Mouse (Mus musculus) testis, postnatal 10 days (tissue): ENCODE measurements around the gene Fermt3.
A peak's percentile ranks its signal among the peaks of the same experiment; 100 is the strongest.
"Not testable (repeated sequence)": the region's sequence is repeated elsewhere in the genome, so short reads cannot be mapped to it uniquely, and the experiment has no call there.

Source experiments
- DNase-seq: peaks from one replicate; pipeline ENCODE4 v3.0.0; 2021; ENCODE audit warnings: low spot score

Gene Fermt3

GRCm38 (mm10) chr19:7019191-7019590 lies at the start of gene Fermt3:
Fermt3 (minus strand) TSS chr19:7019469.
- DNase-seq, result no peak

GRCm38 (mm10) chr19:7068136-7068535 lies 48.9 kb upstream of the Fermt3 start:
- DNase-seq, result peak; percentile 94

DNA sequence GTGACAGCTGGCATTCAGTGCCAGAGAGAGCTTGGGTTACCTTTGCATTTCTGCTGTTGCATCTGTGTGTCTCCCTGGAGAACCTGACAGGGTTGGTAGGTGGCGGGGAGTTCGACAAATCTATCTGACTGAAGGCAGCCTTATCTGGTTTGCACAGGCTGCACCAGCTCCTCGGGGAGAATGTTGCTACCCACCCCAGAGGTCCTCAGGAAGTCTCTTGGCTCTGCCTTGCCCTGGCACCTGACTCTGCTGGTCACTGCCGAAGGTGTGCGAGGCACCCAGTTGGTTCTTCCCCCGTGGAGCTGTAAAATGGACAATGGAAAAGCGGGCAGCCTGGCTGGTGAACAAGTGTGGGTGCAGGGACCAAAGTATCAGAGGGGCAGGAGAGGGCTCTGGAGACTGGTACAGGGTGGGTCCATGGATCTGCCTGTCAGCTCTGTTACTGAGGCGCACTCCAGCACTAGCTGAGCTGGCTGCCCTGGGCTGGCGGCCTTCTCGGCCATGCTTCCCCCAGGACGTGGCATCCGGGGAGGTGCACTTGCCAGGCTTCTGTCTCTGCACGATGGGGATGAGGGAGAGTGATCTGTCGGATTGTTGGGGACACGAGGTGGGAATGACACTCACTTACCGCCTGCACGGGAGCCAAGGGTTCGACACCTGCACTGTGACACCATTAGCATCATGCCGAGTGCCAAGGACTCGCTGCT lies 48.2 kb upstream of the Fermt3 start:
- DNase-seq, result no peak

DNA sequence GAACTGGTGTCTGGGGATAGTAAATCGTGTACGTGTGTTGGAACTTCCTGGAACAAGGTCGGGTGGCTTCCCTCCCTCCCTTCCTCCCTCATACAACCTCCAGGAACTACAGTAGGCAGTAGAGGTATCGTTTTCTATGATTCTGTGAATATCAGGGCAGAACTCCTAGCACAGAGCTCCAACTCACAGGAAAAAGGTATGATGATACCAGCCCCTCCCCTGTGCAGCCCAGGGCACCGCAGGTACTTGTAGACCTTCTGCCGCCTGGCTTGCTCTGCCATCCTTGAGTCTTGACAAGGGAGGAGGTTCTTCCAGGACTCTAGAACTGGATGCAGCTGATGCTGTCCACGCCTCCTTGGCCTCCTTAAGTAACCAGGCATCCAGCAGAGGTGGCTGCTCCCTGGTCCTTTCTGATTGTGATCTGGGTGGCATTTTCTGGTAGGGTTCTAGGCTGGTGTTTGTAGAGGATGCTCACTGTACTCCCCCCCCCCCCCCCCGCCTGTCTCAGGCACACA lies 47.6 kb upstream of the Fermt3 start:
- no peak for DNase-seq

GRCm38 (mm10) chr19:7066034-7066827 lies 47.0 kb upstream of the Fermt3 start:
- peak; percentile 71 for DNase-seq

- peak; percentile 93 for DNase-seq
Observed at GRCm38 (mm10) chr19:7064571-7064970, 45.3 kb upstream of the Fermt3 start.

DNA sequence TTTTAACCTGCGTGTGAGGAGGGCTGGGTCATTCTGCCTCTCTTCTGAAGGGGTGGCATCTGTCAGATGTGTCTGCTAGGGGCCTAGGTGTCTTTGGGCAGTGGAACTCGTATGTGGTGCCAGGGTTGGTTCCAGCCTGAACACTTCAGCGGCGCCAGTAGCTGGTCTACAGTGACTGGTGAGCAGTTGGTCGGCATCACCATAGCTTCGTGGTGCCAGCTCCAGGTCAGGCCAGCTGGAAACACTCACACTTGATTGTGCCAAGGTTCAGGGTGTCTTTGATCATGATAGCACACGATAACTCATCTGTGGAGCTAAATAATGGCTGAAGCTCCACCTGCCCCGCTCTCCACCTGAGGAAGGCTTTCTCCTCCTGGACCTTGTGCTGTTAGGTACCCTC lies 43.6 kb upstream of the Fermt3 start:
- DNase-seq, result no peak

- DNase-seq, result no peak
Observed at GRCm38 (mm10) chr19:7062110-7062509, 42.8 kb upstream of the Fermt3 start.

GRCm38 (mm10) chr19:7058541-7058940 lies 39.3 kb upstream of the Fermt3 start:
- no peak for DNase-seq

DNA sequence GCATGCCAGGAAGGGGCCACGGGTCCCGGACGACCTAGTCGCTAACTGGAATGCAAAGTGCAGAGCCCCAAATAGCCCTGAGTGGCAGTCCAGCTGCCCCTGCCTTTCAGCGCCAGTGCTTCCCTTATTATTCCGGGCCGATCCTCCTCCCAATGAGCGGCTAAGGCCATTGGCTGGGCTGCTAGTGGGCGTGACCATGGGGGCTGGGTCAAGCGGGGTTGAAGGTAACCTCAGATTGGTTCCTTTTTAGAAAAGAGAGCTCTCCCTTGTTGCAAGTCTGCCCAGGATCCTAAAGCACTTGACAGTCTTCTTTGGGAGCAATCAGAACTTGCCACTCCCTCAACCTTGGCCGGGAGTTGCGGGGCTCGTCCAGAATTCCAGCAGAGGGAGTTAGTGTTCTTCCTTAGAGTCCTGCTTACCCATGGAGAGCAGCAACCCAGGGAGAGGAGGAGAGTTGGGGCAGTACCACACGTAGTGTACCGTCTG lies 38.5 kb upstream of the Fermt3 start:
- peak; percentile 89 for DNase-seq

GRCm38 (mm10) chr19:7057126-7057721 lies 38.0 kb upstream of the Fermt3 start:
- DNase-seq, result peak; percentile 84

DNA sequence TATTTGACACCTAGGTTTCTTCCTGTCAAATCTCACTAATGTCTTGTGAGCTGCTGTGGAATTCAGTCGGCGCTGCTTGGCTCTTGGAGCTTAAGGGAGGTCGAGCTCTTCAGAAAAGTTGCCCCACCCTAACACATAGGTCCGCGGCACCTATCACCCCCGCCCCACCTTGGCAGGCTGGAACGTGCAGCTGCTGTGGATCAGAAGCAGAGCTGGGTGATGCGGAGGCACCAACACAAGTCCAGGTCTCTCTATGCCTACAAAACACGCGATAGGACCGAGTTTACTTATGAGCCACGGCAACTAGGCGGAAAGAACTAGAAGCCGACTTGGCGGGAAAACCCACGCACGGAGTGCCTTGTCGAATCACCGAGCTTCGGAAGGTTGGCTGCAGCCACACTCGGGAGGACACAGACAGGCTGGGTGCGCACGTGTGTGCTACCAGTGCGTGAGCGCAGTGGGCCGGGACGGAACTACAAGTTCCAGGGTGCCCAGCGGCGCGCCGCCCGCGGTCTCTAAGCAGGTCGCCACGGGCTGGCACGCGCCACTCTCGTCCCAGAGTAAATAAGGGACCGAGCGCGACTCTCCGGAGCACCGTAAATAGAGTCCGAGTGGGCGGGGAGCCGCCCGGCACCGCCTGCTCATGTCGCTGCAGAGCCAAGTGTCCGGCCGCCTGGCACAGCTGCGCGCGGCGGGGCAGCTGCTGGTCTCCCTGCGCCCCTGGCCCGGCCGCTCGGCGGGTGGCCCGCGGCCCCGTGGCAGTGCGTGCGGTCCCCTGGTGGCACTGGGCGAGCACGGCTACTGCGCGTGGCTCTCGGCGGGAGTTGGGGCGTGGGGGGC lies 37.2 kb upstream of the Fermt3 start, which contains the start of gene Macrod1:
Gene Macrod1 (plus strand): TSS at position 563 of the 840 bp plus-strand sequence.
- peak; percentile 81 for DNase-seq

DNA sequence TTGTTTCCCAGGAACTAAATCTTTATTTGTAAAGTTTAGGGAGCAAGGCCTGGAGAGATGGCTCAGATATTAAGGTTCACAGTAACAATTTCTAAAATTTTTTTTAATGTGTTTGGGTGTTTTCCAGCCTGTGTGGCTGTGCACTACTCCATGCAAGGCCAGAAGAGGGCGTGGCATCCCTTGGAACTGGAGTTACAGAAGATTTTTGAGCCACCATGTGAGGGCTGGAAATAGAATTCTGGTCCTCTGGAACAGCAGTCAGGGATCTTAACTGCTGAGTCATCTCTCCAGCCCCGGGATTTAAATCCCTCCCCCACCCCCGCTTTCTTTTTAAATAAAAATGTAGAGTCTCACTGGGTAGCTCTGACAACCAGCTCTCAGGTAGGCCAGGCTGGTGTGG lies 35.9 kb upstream of the Fermt3 start:
- DNase-seq, result no peak

DNA sequence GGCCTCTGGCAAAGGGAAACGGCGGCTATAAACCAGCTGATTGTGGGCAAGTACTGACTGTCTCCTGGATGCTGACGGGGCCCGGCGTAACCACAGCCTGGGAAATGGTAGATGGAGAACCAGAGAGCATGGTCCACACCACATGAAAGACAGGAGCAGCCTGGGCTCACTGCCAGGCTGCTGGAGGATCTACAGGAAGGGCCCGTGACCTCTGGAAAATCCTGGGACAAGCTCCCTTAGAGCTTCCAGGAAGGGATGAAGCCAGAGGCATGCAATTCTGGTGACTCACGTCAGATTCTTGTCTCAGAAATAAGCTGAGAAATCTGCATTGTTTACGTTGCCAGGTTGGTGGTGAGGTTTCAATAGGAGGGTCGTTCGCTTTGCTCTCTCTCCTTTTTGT lies 35.5 kb upstream of the Fermt3 start:
- DNase-seq, result no peak

- DNase-seq, result not testable (repeated sequence)
Observed at GRCm38 (mm10) chr19:7053382-7053781, 34.1 kb upstream of the Fermt3 start.

GRCm38 (mm10) chr19:7044706-7045105 lies 25.4 kb upstream of the Fermt3 start:
- no peak for DNase-seq

DNA sequence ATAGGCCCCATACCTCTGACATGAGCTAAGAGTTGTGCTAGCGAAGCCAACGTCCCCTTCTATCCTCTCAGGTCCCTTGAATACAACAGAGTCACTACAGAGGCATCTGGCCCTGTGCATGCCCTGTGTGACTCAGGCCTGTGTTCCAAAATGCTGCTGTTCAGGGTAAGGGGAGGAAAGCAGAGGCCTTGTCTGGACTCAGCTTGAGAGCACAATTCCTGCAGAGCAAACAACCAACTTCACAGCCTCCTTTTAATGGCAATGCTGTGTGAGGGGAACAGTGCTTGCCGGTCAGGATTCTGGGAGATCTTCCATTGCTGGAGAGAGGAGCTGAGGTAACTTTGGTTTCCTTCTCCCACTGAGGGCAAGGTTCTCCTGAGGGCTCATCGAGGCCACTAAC lies 25.0 kb upstream of the Fermt3 start:
- no peak for DNase-seq

DNA sequence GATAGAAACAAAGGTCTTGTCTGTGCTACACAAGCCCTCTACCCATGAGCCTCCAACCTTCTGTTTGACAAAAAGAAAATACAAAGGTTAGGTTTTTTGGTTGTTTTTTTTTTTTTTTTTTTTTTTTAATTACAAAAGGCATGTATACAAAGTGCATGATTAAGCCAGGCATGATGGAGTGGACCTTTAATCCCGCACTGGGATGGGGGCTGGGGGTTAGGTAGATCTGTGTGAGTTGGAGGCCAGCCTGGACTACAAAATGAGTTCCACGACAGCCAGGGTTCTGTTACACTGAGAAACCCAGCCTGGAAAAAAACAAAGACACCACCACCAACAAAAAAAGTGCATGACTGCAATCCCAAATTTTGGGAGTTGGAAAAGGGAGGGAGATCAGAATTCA lies 21.9 kb upstream of the Fermt3 start:
- DNase-seq, result no peak

GRCm38 (mm10) chr19:7040637-7041130 lies 21.4 kb upstream of the Fermt3 start:
- DNase-seq, result no peak

DNA sequence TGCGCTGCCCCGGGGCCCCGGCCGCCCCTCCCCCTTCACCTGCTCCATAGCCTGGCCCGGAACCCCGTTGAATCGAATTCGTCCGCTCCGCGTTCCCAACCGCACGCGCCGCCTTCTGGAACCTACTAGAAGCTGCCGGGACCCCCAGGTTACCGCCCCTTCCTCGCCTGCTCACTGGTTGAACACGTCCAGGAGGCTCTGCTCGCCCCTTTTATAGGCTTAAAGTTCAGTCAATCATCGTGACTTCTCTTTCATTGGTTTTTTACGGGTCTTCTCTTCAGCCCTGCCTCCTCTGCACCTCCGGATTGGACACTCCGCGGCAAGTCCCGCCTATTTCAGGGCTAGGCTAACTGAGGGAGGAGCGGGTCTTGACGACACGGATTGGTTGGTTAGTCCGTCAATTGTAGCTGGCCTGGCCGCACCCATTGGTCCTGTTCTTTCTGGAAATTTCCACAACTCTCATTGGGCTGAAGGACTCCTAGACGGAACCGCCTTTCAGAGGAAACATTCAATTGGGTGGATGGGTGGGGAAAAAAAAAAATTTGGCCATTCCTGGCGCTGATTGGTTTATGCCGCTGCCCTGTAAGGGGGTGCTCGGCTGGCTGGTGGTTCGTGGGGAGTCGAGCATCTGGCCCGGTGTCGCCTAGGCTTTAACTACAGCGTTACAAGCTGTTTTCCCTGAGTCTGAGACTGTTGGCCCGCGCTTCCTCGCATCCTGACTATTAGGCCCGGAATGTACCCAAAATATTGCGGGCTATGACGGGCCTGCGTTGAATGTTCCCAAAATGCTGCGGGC lies 20.8 kb upstream of the Fermt3 start, which contains the start of gene Stip1:
Gene Stip1 (minus strand): TSS at position 127 of the 796 bp plus-strand sequence.
- peak; percentile 98 for DNase-seq
